Comparison of ENCODE assay signal across 8 mouse cellular contexts in genomic region chr7:127025556-127026160, GRCm38 (mm10). TPM values are rescaled to one million over a fixed set of nuclear protein-coding genes. Genes with fewer than 3 reads are reported as not detected.
A peak's percentile ranks its signal among the peaks of the same experiment; 100 is the strongest.
DNase-seq lines count a peak whose midpoint lies in the region; ATAC-seq and TF ChIP-seq lines count a peak whose summit lies in the region.

No protein-coding gene starts in this region.

- no peaks in the 10 kb centered on the region for H3K27me3 ChIP-seq in embryonic facial prominence, embryonic 12.5 days
- H3K27me3 ChIP-seq in hindbrain, embryonic 12.5 days, result no peaks in the 10 kb centered on the region
- no peaks in the 10 kb centered on the region for H3K27me3 ChIP-seq in liver, embryonic 11.5 days (replicated peaks; ENCODE audit: control insufficient read depth, insufficient read depth, low read length)
- no peaks in the 10 kb centered on the region for H3K27me3 ChIP-seq in neural tube, embryonic 13.5 days

- H3K36me3 ChIP-seq in ES-E14 (ENCODE audit: control insufficient read depth, insufficient read depth, low read length, poor library complexity, severe bottlenecking), result peaks cover 50% of the 10 kb centered on the region
- peaks cover 45% of the 10 kb centered on the region for H3K36me3 ChIP-seq in embryonic facial prominence, embryonic 12.5 days
- H3K36me3 ChIP-seq in hindbrain, embryonic 12.5 days, result peaks cover 36% of the 10 kb centered on the region
- H3K36me3 ChIP-seq in liver, embryonic 11.5 days (ENCODE audit: control insufficient read depth, insufficient read depth, low read length), result peaks cover 43% of the 10 kb centered on the region
- peaks cover 28% of the 10 kb centered on the region for H3K36me3 ChIP-seq in neural tube, embryonic 13.5 days

- no peaks in the 10 kb centered on the region for H3K9me3 ChIP-seq in ES-E14 (ENCODE audit: control insufficient read depth, insufficient read depth, low read depth, low read length)
- H3K9me3 ChIP-seq in embryonic facial prominence, embryonic 12.5 days, result no peaks in the 10 kb centered on the region
- no peaks in the 10 kb centered on the region for H3K9me3 ChIP-seq in hindbrain, embryonic 12.5 days (replicated peaks)
- no peaks in the 10 kb centered on the region for H3K9me3 ChIP-seq in liver, embryonic 11.5 days (ENCODE audit: control insufficient read depth, low read length)
- H3K9me3 ChIP-seq in neural tube, embryonic 13.5 days, result no peaks in the 10 kb centered on the region

- peak; percentile 71 for DNase-seq in gastrocnemius, adult 2 months
- DNase-seq in gastrocnemius, adult 18-20 months (ENCODE audit: low spot score), result no peak
- no peak for DNase-seq in ES-E14 (ENCODE audit: low read depth, low spot score)
- no peak for DNase-seq in liver, embryonic 11.5 days (ENCODE audit: low spot score)

- in situ Hi-C loops in ES-E14 (cut with MboI; ENCODE audit: low sequenced_read_pairs in 2 of 2, unreplicated experiment in 2 of 2), result no loop called here

- no peak for ATAC-seq in embryonic facial prominence, embryonic 12.5 days (ENCODE audit: insufficient number of reproducible peaks, insufficient read depth, low FRiP score, low TSS enrichment)
- peak; percentile 9; the same call in 1 of the 2 replicates for ATAC-seq in hindbrain, embryonic 12.5 days (ENCODE audit: low FRiP score)
- no peak for ATAC-seq in liver, embryonic 11.5 days (replicated peaks; ENCODE audit: low FRiP score)
- ATAC-seq in neural tube, embryonic 13.5 days (ENCODE audit: low read depth), result no peak
- no peak for ATAC-seq in megakaryocyte progenitor cell, adult 5-6 weeks (replicated peaks; ENCODE audit: poor library complexity)

- TF ChIP-seq CTCF in gastrocnemius, adult 2 months (IDR thresholded peaks at IDR 0.05), result no peak

- peak overlapping the region; percentile 95 for H3K4me3 ChIP-seq in gastrocnemius, adult 2 months
- peak overlapping the region; percentile 87 to 89 for H3K4me3 ChIP-seq in ES-E14 (ENCODE audit: insufficient read depth in 1 of 2, low read depth in 1 of 2, low read length in 2 of 2, poor library complexity in 1 of 2, severe bottlenecking in 1 of 2)
- peak overlapping the region; percentile 92 for H3K4me3 ChIP-seq in embryonic facial prominence, embryonic 12.5 days
- H3K4me3 ChIP-seq in hindbrain, embryonic 12.5 days, result peak overlapping the region; percentile 97
- peak overlapping the region; percentile 99 for H3K4me3 ChIP-seq in liver, embryonic 11.5 days (ENCODE audit: low read depth, low read length)
- H3K4me3 ChIP-seq in neural tube, embryonic 13.5 days, result peak overlapping the region; percentile 97

- H3K4me2 ChIP-seq in embryonic facial prominence, embryonic 12.5 days (replicated peaks), result peak overlapping the region; percentile 97
- H3K4me2 ChIP-seq in hindbrain, embryonic 12.5 days (replicated peaks), result peak overlapping the region; percentile 98
- H3K4me2 ChIP-seq in liver, embryonic 11.5 days, result peak overlapping the region; percentile 99
- H3K4me2 ChIP-seq in neural tube, embryonic 13.5 days, result peak overlapping the region; percentile 99

- under 1% methylated on average over 59 of the region's 65 CpGs for WGBS in embryonic facial prominence, embryonic 12.5 days
- under 1% methylated on average over 55 of the region's 65 CpGs for WGBS in hindbrain, embryonic 12.5 days
- WGBS in liver, embryonic 11.5 days, result under 1% methylated on average over 65 of the region's 65 CpGs
- WGBS in neural tube, embryonic 13.5 days, result under 1% methylated on average over 63 of the region's 65 CpGs

- peak overlapping the region; percentile 94 for H3K27ac ChIP-seq in gastrocnemius, adult 2 months
- peak overlapping the region; percentile 99 for H3K27ac ChIP-seq in ES-E14 (ENCODE audit: insufficient read depth, low read depth, low read length, poor library complexity, severe bottlenecking)
- H3K27ac ChIP-seq in embryonic facial prominence, embryonic 12.5 days, result peak overlapping the region; percentile 98
- peak overlapping the region; percentile 100 for H3K27ac ChIP-seq in hindbrain, embryonic 12.5 days
- peak overlapping the region; percentile 100 for H3K27ac ChIP-seq in liver, embryonic 11.5 days (ENCODE audit: low read depth, low read length)
- peak overlapping the region; percentile 100 for H3K27ac ChIP-seq in neural tube, embryonic 13.5 days (replicated peaks)

- H3K9ac ChIP-seq in ES-E14 (ENCODE audit: insufficient read depth, low read depth, low read length, poor library complexity, severe bottlenecking), result peak overlapping the region; percentile 90
- peak overlapping the region; percentile 99 for H3K9ac ChIP-seq in embryonic facial prominence, embryonic 12.5 days
- peak overlapping the region; percentile 100 for H3K9ac ChIP-seq in hindbrain, embryonic 12.5 days
- H3K9ac ChIP-seq in liver, embryonic 11.5 days (ENCODE audit: low read depth, low read length), result peak overlapping the region; percentile 100
- H3K9ac ChIP-seq in neural tube, embryonic 13.5 days, result peak overlapping the region; percentile 100

- peaks cover 9 to 12% of the 10 kb centered on the region in 2 experiments; a peak in 2 of 4 replicates for H3K4me1 ChIP-seq in ES-E14 (ENCODE audit: control insufficient read depth in 2 of 2, insufficient read depth in 2 of 2, low read length in 2 of 2, poor library complexity in 1 of 2)
- H3K4me1 ChIP-seq in embryonic facial prominence, embryonic 12.5 days, result peaks cover 49% of the 10 kb centered on the region
- H3K4me1 ChIP-seq in hindbrain, embryonic 12.5 days, result peaks cover 54% of the 10 kb centered on the region
- peaks cover 48% of the 10 kb centered on the region for H3K4me1 ChIP-seq in liver, embryonic 11.5 days (replicated peaks; ENCODE audit: control insufficient read depth, insufficient read depth, low read length)
- peaks cover 57% of the 10 kb centered on the region for H3K4me1 ChIP-seq in neural tube, embryonic 13.5 days (replicated peaks)

- intact Hi-C loops in gastrocnemius, adult 2 months (cut with DNase I), result loop anchor here (5.0 to 10.0 kb wide), 4 partner anchors 77 to 271 kb away; partner anchors contain the start of gene Mapk3

RNA-seq across cellular contexts. Expression of gene Maz, which starts 1.2 kb away (rescaled TPM):
- total RNA-seq in gastrocnemius, adult 2 months (2021), result 10 to 100 TPM; 74.5 to 79.0 TPM
- total RNA-seq in gastrocnemius, adult 18-20 months (2021), result 10 to 100 TPM; 64.3 to 66.3 TPM
- 134 and 164 TPM in 2 replicates for total RNA-seq in ES-E14 (2012; rRNA removed)
- polyA plus RNA-seq in embryonic facial prominence, embryonic 12.5 days (2016; fragmentation: Nextera tagmentation; extraction: Ambion mirVana), result 118 and 122 TPM in 2 replicates
- polyA plus RNA-seq in hindbrain, embryonic 12.5 days (2016; fragmentation: Nextera tagmentation; extraction: Ambion mirVana), result 117 and 119 TPM in 2 replicates
- 90.8 and 98.8 TPM in 2 replicates for polyA plus RNA-seq in liver, embryonic 11.5 days (2014; fragmentation: Nextera tagmentation; extraction: Ambion mirVana)
- 71.7 and 72.1 TPM in 2 replicates for polyA plus RNA-seq in neural tube, embryonic 13.5 days (2015; fragmentation: Nextera tagmentation; extraction: Ambion mirVana)
- 93.4 and 103 TPM in 2 replicates for total RNA-seq in megakaryocyte progenitor cell, adult 5-6 weeks (2015)
- 64.2 and 64.5 TPM in 2 replicates for total RNA-seq in megakaryocyte progenitor cell, adult 5-6 weeks (2017)

RNA-seq across cellular contexts. Expression of gene Prrt2, which starts 4.6 kb away (rescaled TPM):
- under 1 TPM; 0.14 to 0.61 TPM for total RNA-seq in gastrocnemius, adult 2 months (2021)
- total RNA-seq in gastrocnemius, adult 18-20 months (2021), result under 1 TPM in 1 of 2 experiments, not detected in 1; 0.84 TPM
- total RNA-seq in ES-E14 (2012; rRNA removed), result 0.36 and 0.85 TPM in 2 replicates
- 8.9 and 9.6 TPM in 2 replicates for polyA plus RNA-seq in embryonic facial prominence, embryonic 12.5 days (2016; fragmentation: Nextera tagmentation; extraction: Ambion mirVana)
- 7.1 and 9.6 TPM in 2 replicates for polyA plus RNA-seq in hindbrain, embryonic 12.5 days (2016; fragmentation: Nextera tagmentation; extraction: Ambion mirVana)
- 4.5 and 5.4 TPM in 2 replicates for polyA plus RNA-seq in liver, embryonic 11.5 days (2014; fragmentation: Nextera tagmentation; extraction: Ambion mirVana)
- 22.0 TPM in 2 replicates for polyA plus RNA-seq in neural tube, embryonic 13.5 days (2015; fragmentation: Nextera tagmentation; extraction: Ambion mirVana)
- 0.74 and 1.1 TPM in 2 replicates for total RNA-seq in megakaryocyte progenitor cell, adult 5-6 weeks (2015)
- total RNA-seq in megakaryocyte progenitor cell, adult 5-6 weeks (2017), result 0.44 TPM in 1 of 2 replicates, not detected in the other

RNA-seq across cellular contexts. Expression of gene Gm42742, which starts 4.8 kb away (rescaled TPM):
- total RNA-seq in gastrocnemius, adult 2 months (2021), result 10 to 100 TPM; 19.4 to 21.7 TPM
- 10 to 100 TPM; 12.9 to 16.9 TPM for total RNA-seq in gastrocnemius, adult 18-20 months (2021)
- 23.4 and 38.4 TPM in 2 replicates for total RNA-seq in ES-E14 (2012; rRNA removed)
- 59.3 and 77.8 TPM in 2 replicates for polyA plus RNA-seq in embryonic facial prominence, embryonic 12.5 days (2016; fragmentation: Nextera tagmentation; extraction: Ambion mirVana)
- 63.8 and 69.6 TPM in 2 replicates for polyA plus RNA-seq in hindbrain, embryonic 12.5 days (2016; fragmentation: Nextera tagmentation; extraction: Ambion mirVana)
- 19.8 and 52.9 TPM in 2 replicates for polyA plus RNA-seq in liver, embryonic 11.5 days (2014; fragmentation: Nextera tagmentation; extraction: Ambion mirVana)
- polyA plus RNA-seq in neural tube, embryonic 13.5 days (2015; fragmentation: Nextera tagmentation; extraction: Ambion mirVana), result 47.8 and 81.0 TPM in 2 replicates
- total RNA-seq in megakaryocyte progenitor cell, adult 5-6 weeks (2015), result 0.69 TPM in 1 of 2 replicates, not detected in the other
- 0.21 and 3.7 TPM in 2 replicates for total RNA-seq in megakaryocyte progenitor cell, adult 5-6 weeks (2017)

RNA-seq across cellular contexts. Expression of gene Pagr1a, which starts 8.5 kb away (rescaled TPM):
- 1 to 10 TPM in 1 of 2 experiments, not detected in 1; 2.4 TPM for total RNA-seq in gastrocnemius, adult 2 months (2021)
- total RNA-seq in gastrocnemius, adult 18-20 months (2021), result 10 to 100 TPM in 1 of 2 experiments, 1 to 10 TPM in 1; 7.9 to 10.3 TPM
- 12.1 and 32.3 TPM in 2 replicates for total RNA-seq in ES-E14 (2012; rRNA removed)
- polyA plus RNA-seq in embryonic facial prominence, embryonic 12.5 days (2016; fragmentation: Nextera tagmentation; extraction: Ambion mirVana), result 51.4 and 76.7 TPM in 2 replicates
- polyA plus RNA-seq in hindbrain, embryonic 12.5 days (2016; fragmentation: Nextera tagmentation; extraction: Ambion mirVana), result 46.6 and 51.6 TPM in 2 replicates
- 45.6 and 75.0 TPM in 2 replicates for polyA plus RNA-seq in liver, embryonic 11.5 days (2014; fragmentation: Nextera tagmentation; extraction: Ambion mirVana)
- 49.5 and 50.4 TPM in 2 replicates for polyA plus RNA-seq in neural tube, embryonic 13.5 days (2015; fragmentation: Nextera tagmentation; extraction: Ambion mirVana)
- total RNA-seq in megakaryocyte progenitor cell, adult 5-6 weeks (2015), result 44.2 and 55.4 TPM in 2 replicates
- 39.8 and 48.1 TPM in 2 replicates for total RNA-seq in megakaryocyte progenitor cell, adult 5-6 weeks (2017)

RNA-seq across cellular contexts. Expression of gene Pagr1b, which starts 9.4 kb away (rescaled TPM):
- not detected for total RNA-seq in gastrocnemius, adult 2 months (2021)
- 1 to 10 TPM in 1 of 2 experiments, not detected in 1; 1.7 TPM for total RNA-seq in gastrocnemius, adult 18-20 months (2021)
- 0.63 and 1.3 TPM in 2 replicates for total RNA-seq in ES-E14 (2012; rRNA removed)
- 0.37 TPM in 1 of 2 replicates, not detected in the other for polyA plus RNA-seq in embryonic facial prominence, embryonic 12.5 days (2016; fragmentation: Nextera tagmentation; extraction: Ambion mirVana)
- 0.72 and 1.3 TPM in 2 replicates for polyA plus RNA-seq in hindbrain, embryonic 12.5 days (2016; fragmentation: Nextera tagmentation; extraction: Ambion mirVana)
- polyA plus RNA-seq in liver, embryonic 11.5 days (2014; fragmentation: Nextera tagmentation; extraction: Ambion mirVana), result 0.41 TPM in 1 of 2 replicates, not detected in the other
- polyA plus RNA-seq in neural tube, embryonic 13.5 days (2015; fragmentation: Nextera tagmentation; extraction: Ambion mirVana), result 0.50 and 0.61 TPM in 2 replicates
- not detected in 2 replicates for total RNA-seq in megakaryocyte progenitor cell, adult 5-6 weeks (2015)
- not detected in 2 replicates for total RNA-seq in megakaryocyte progenitor cell, adult 5-6 weeks (2017)
